Mouse (Mus musculus) small intestine, adult 2 months (tissue): ENCODE measurements around the gene Msi2. TPM values are rescaled to one million over a fixed set of nuclear protein-coding genes. Genes with fewer than 3 reads are reported as not detected.
A peak's percentile ranks its signal among the peaks of the same experiment; 100 is the strongest.

Source experiments
- H3K27ac ChIP-seq: fragments of 200-500 bp; 2 replicates; pipeline ENCODE4 v1.5.1; 2012; ENCODE audit warnings: low read depth, low read length, control low read depth, inconsistent platforms; ENCODE audit not compliant: insufficient read depth
- H3K27me3 ChIP-seq: fragments of 200-500 bp; 2 replicates; pipeline ENCODE4 v1.6.1; 2012; ENCODE audit warnings: mild to moderate bottlenecking, moderate library complexity, low read length, inconsistent platforms; ENCODE audit not compliant: control insufficient read depth, insufficient read depth
- H3K36me3 ChIP-seq: fragments of 200-500 bp; 2 replicates; pipeline ENCODE4 v1.6.1; 2012; ENCODE audit warnings: mild to moderate bottlenecking, low read length, control low read depth, inconsistent platforms; ENCODE audit not compliant: control insufficient read depth, insufficient read depth
- H3K4me1 ChIP-seq: fragments of 200-500 bp; 2 replicates; pipeline ENCODE4 v1.6.1; 2012; ENCODE audit warnings: low read length, inconsistent platforms, mixed read lengths; ENCODE audit not compliant: control insufficient read depth, insufficient read depth, insufficient read length
- H3K4me3 ChIP-seq: fragments of 200-500 bp; 2 replicates; pipeline ENCODE4 v1.5.1; 2012; ENCODE audit warnings: low read depth, mild to moderate bottlenecking, control low read depth, inconsistent platforms, low read length, moderate library complexity
- CTCF ChIP-seq: fragments of 200-500 bp; IDR thresholded peaks from 2 replicates; pipeline ENCODE4 v1.5.1; 2012; ENCODE audit warnings: low read depth, mild to moderate bottlenecking, control low read depth, inconsistent platforms, low read length, moderate library complexity, mixed read lengths; ENCODE audit not compliant: insufficient replicate concordance, insufficient read length; ENCODE audit errors: extremely low read depth
- POLR2A ChIP-seq: fragments of 200-500 bp; IDR thresholded peaks from 2 replicates; pipeline ENCODE4 v1.6.1; 2012; ENCODE audit warnings: low read depth, mild to moderate bottlenecking, control low read depth, inconsistent platforms, low read length, moderate library complexity
- WGBS: fragments of 180-500 bp; shearing (Covaris S2); methylation state at CpG from one replicate; pipeline ENCODE4 v1.1.7; 2018; 5-methylcytosine and 5-hydroxymethylcytosine counted together
- polyA plus RNA-seq: library from polyadenylated mRNA; depleted of rRNA; stranded (reverse); fragments of >200 nt; gene quantifications from 2 replicates; pipeline ENCODE4 v1.2.3, GENCODE M21; 2012

Gene Msi2
- polyA plus RNA-seq, 1 experiment, result 8.8 TPM

DNA sequence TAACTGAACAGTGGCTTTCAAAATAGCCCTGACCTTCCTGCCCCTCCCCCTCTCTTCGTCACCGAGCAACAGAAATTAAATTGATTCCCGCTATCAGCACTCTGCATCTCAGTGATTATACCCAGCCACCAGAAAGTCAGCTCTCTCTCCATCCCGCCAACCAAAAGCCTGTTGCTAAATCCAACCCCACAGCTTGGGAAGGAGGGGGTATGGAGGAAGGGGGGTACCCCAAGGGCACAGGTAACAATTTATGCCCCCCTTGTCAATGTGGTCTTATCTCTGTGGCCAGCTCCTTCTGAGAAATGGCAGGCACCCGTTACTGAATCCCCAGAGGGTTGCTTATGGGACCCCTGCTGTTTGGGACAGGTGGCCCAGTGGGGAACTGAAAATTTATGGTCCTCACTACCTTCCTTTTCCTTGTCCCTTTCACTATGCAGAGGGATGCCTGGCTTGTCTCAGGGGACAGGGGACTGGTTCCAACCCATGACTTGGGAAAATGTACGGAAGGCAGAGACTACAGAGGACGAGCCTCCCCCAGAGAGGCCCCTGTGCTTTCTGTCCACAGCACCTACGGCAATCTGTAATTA is 163.0 kb downstream of the Msi2 start:
- WGBS, result 66% methylated on average over 8 of the region's 8 CpGs
- H3K27me3 ChIP-seq, result no peaks in the 10 kb centered on the region
- H3K27ac ChIP-seq, result peak overlapping the region; percentile 78
- no peaks in the 10 kb centered on the region for H3K36me3 ChIP-seq
- peaks cover 36% of the 10 kb centered on the region for H3K4me1 ChIP-seq
- no peak overlapping the region for H3K4me3 ChIP-seq
- no peak for TF ChIP-seq POLR2A
- no peak for TF ChIP-seq CTCF

DNA sequence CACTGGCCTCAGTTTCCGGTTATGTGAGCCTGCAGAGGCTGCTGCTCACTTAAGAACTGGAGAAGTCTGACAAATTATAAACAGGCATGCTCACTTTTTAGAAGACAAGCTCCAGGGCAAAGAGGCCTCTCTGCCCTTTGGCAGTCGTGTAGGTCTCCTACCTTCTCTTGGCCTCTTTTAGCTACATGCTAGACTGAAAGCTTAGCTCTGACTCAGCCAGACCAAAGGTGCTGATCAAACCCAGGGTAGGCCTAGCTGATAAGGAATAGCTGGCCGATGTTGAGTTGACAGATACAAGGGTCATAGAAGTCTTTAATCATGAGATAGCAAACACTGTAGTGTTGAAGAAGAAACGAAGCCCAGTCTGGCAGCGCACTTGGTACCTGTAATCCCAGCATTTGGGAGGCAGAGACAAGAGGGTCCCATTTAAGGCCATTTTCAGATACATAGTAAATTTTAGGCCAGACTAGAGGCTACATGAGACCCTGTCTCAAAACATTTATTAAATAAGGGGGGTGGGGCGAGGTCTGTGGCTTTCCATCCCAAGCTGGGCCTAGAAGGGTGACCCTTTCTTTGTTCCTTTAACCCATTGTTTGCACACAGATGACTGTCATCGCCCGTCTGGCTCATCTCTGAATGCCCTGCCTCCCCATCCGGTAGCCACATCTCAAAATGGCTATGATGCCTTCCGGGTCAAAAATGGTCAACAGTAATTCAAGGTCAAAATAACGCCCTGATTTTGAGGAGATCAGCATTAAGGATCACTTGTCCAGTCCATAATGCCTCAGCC is 164.6 kb downstream of the Msi2 start:
- Histone ChIP-seq H3K4me3 (no peak overlapping the region), H3K27me3 (no peaks in the 10 kb centered on the region), H3K36me3 (no peaks in the 10 kb centered on the region), H3K27ac (peak overlapping the region; percentile 57), H3K4me1 (peaks cover 36% of the 10 kb centered on the region)
- 58% methylated on average over 11 of the region's 11 CpGs for WGBS
- no peak for TF ChIP-seq CTCF
- no peak for TF ChIP-seq POLR2A

DNA sequence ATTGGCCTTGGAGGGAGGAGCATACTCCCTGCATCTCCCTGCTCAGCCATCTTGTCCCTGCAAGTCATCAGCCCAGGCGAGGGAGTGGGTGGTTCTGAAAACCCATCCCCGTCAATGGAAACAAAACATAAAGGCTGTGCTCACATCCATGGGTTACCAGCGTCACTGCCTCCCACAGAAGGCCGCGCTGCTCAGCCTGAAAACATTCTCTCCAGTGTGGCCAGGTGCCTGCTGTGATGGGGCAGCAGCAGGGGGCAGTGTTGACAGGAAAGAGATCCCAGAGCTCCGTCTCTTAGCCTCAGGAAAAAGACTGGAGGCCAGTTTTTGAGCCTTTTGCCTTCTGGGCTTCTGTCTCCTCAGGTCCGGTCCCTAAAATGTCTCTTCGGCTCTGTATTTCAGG is 165.3 kb downstream of the Msi2 start:
- TF ChIP-seq CTCF, result peak; percentile 56
- no peak for TF ChIP-seq POLR2A
- H3K27ac ChIP-seq, result peak overlapping the region; percentile 57
- no peaks in the 10 kb centered on the region for H3K36me3 ChIP-seq
- WGBS, result 57% methylated on average over 8 of the region's 8 CpGs
- peaks cover 33% of the 10 kb centered on the region for H3K4me1 ChIP-seq
- no peak overlapping the region for H3K4me3 ChIP-seq
- no peaks in the 10 kb centered on the region for H3K27me3 ChIP-seq

DNA sequence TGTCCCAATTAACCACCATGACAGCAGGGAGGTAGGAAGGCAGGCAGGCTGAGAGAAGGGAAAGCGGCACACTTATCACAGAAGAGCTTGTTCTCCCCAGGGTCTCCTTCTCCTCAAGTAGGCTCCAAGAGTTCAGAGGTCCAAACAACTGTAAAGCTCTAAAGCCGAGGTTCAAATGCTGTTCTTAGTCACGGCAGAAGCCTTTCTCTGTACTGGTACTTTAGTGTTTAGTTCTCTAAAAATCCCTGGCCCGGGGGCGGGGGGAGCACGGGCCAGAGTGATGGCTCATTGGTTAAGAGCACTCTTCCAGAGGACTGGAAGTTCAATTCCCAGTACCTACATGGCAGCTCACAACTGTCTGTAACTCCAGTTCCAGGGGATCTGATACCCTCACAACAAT is 165.9 kb downstream of the Msi2 start:
- Histone ChIP-seq H3K36me3 (no peaks in the 10 kb centered on the region), H3K27ac (no peak overlapping the region), H3K4me1 (peaks cover 32% of the 10 kb centered on the region), H3K4me3 (no peak overlapping the region), H3K27me3 (no peaks in the 10 kb centered on the region)
- WGBS, result 77% methylated on average over 6 of the region's 6 CpGs
- no peak for TF ChIP-seq POLR2A

DNA sequence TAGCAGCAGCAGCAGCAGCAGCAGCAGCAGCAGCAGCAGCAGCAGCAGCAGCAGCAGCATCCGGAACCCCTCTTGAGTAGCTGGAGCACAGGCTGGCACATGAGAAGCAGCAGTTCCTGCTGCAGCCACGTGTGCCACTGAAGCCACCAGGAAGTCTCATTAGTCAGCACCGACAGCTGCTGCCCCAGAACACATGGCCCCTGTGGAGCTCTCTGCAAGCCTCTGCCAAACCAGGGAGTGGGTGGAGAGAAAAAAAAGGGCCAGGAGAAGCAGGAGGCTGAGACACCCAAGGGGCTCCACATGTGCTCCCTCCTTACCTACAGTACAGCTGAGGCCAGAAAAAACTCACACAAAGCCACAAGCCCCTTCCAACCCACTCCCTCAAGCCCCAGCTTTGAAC is 167.3 kb downstream of the Msi2 start:
- Histone ChIP-seq H3K36me3 (no peaks in the 10 kb centered on the region), H3K27me3 (no peaks in the 10 kb centered on the region), H3K4me1 (peaks cover 23% of the 10 kb centered on the region), H3K4me3 (no peak overlapping the region), H3K27ac (no peak overlapping the region)
- no peak for TF ChIP-seq CTCF
- TF ChIP-seq POLR2A, result no peak
- WGBS, result 8% methylated on average over 3 of the region's 3 CpGs

DNA sequence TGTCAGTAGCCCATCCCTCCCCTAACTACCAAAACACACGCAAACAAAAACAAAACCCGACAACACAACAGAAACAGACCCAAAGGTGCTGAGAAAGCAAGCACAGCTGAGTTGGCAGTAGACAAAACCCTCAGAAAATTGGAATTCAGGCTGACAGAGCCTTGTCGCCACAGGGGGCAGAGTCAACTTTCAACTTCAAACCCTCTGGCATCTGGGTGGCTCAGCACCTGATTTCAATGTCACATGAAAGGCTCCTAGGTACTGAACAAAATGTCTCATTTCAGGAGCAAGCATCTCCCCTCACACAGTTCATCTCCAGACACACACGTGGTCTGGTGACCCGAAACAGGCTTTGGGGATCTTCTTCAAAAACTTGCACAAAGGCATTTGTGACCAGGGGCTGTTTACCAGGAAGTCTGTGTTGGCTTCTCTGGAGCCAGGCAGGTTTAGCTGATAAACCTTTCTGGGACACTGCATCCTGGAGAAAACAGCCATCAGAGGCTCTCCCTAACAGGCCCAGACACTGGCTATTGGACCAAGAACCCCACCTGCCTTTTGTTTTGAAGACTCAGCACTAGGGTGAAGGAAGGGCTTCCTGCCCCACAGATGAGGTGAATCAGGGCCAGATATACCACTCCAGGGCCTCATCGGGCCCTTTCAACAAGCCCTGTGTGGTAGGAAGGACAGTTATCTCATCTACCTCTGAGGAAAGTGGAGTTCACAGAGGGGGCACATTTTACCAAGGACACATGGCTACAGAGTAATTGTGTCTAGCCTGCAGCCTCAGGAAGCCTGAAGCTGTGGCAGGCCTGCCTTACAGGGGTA is 168.0 kb downstream of the Msi2 start:
- Histone ChIP-seq H3K27me3 (no peaks in the 10 kb centered on the region), H3K27ac (0 out of 2 replicates have a peak overlapping the region, but pooled peaks have one; percentile 8), H3K4me1 (peaks cover 18% of the 10 kb centered on the region), H3K4me3 (no peak overlapping the region), H3K36me3 (no peaks in the 10 kb centered on the region)
- TF ChIP-seq CTCF, result no peak
- 79% methylated on average over 6 of the region's 6 CpGs for WGBS

DNA sequence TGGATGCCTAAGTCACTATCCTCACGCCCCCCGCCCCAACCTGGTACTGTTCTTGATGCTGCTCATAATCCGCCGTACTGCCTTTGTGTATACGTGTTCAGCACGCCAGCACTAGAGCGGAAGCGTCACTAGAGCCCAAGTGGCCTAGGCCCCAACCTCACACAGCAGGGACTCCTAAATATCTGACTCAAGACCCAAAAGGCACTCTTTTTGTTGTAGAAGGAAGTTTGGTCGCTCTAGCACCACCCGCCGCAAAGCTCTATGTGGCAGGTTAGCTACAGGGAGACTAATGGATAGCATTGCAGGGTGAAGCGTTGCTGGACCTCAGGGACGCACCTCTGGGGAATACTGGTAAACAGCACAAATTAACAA is 168.8 kb downstream of the Msi2 start:
- H3K4me1 ChIP-seq, result peaks cover 16% of the 10 kb centered on the region

More for the DNA sequence above, 168.8 kb downstream of the Msi2 start:
- Histone ChIP-seq H3K4me3 (no peak overlapping the region), H3K36me3 (no peaks in the 10 kb centered on the region), H3K27me3 (no peaks in the 10 kb centered on the region), H3K27ac (no peak overlapping the region)
- 97% methylated on average over 13 of the region's 13 CpGs for WGBS
- no peak for TF ChIP-seq CTCF
- TF ChIP-seq POLR2A, result no peak
